Mouse (Mus musculus) 416B (cell line): ENCODE data around the gene Rnpepl1.

Source experiments
- DNase-seq: peaks from one replicate; pipeline ENCODE4 v3.0.0; 2011; ENCODE audit warnings: low read depth

Gene Rnpepl1

DNA sequence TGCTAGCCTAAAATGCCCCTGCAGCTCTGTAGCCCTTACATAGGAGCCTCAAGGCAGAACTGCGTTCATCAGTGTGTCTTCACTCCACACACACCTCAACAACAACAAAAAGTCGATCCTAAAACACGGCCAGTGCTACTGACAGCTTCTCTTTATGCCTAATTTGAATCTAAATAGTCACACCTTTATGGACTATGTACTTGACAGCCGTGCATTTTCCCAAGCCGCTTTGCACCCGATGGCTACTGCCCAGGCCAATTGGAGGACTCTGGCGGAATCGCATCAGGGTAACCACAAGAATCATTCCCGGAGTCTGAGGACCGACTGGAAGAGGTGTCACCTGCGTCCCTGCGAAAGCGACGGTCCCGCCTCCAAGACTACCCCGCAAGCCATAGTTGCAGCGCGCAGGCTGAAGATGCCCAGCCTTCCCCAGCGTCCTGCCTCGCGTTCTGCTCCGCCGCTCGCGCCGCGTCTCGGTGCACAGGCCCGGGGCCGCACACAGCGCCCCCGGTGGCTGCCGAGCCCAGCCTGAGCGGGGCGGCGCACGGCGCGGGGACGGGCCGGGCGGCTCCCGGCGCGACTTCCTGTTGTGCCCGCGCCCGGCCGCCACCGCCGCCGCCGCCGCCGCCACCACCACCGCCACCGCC, at the start of gene Rnpepl1:
Gene Rnpepl1, plus strand, starts transcription at position 545 of the 647 bp plus-strand sequence.
- DNase-seq: peak; percentile 59

GRCm38 (mm10) chr1:92861503-92861902, 49.1 kb upstream of the Rnpepl1 start:
- DNase-seq: no peak

GRCm38 (mm10) chr1:92863268-92863667, 47.3 kb upstream of the Rnpepl1 start:
- DNase-seq: no peak

DNA sequence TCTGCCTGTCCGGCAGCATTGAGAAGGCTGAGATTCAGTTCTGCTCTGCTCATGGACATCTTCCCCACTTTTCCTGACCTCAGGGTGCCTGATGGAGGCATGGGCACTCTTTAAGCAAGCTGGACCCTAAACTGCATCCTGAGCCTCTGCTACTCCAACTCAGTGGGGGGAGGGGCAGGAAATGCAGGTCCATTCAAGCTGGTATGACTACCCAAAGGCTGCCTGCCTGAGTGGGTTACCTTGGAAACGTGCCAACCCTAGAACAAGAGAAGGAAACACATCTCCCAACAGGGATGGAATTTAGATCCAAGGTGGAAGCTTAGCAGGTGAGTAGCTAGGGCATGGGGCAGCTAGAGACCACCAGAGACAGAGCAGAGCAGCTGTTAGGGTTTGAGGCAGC, 44.4 kb upstream of the Rnpepl1 start:
- no peak for DNase-seq

GRCm38 (mm10) chr1:92869985-92870384, 40.6 kb upstream of the Rnpepl1 start:
- no peak for DNase-seq

GRCm38 (mm10) chr1:92872666-92873065, 37.9 kb upstream of the Rnpepl1 start:
- DNase-seq: no peak

GRCm38 (mm10) chr1:92874011-92874410, 36.6 kb upstream of the Rnpepl1 start:
- no peak for DNase-seq

GRCm38 (mm10) chr1:92875360-92876111, 35.0 kb upstream of the Rnpepl1 start:
- no peak for DNase-seq

- no peak for DNase-seq
These were observed 33.1 kb upstream of the Rnpepl1 start for GRCm38 (mm10) chr1:92877431-92877978.

- DNase-seq: no peak
These were observed 32.4 kb upstream of the Rnpepl1 start for GRCm38 (mm10) chr1:92878066-92878741.

DNA sequence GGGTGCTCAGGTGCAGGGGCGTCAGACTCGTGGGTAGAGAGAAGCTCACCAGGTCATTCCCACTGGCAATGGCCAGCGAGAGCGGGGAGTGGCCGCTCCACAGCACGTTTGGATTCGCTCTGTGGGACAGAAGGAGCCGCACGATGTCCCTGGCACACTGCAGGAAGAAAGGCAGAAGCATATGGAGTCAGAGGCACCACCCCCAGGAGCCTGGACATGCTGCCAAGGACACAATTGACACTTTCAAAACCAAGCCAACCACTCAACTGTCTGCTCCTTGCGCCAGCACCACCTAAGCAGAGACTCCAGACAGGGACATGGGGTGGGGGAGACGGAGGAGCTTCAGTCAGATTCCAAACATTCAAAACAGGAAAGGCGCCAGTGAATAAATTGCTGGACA, 31.3 kb upstream of the Rnpepl1 start:
- DNase-seq: no peak

GRCm38 (mm10) chr1:92880101-92880500, 30.5 kb upstream of the Rnpepl1 start:
- DNase-seq: no peak

DNA sequence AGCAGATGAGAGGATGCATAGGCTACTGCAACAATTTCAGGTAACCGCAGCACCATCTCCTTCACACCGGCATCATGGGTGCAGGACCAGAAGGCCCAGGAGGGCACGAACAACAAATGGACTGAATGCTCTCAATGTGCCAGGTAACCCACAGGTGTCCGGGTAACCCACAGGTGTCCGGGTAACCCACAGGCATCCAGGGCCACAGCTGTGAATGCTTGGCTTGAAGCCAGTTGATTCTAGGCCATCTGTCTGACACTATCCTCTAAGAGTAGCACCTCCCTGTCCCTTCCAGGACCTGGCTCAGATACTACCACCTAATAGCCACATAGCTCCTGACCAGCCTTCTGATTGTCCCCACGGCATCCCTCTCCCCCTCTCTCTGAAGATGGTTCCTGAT, 28.6 kb upstream of the Rnpepl1 start:
- no peak for DNase-seq

DNA sequence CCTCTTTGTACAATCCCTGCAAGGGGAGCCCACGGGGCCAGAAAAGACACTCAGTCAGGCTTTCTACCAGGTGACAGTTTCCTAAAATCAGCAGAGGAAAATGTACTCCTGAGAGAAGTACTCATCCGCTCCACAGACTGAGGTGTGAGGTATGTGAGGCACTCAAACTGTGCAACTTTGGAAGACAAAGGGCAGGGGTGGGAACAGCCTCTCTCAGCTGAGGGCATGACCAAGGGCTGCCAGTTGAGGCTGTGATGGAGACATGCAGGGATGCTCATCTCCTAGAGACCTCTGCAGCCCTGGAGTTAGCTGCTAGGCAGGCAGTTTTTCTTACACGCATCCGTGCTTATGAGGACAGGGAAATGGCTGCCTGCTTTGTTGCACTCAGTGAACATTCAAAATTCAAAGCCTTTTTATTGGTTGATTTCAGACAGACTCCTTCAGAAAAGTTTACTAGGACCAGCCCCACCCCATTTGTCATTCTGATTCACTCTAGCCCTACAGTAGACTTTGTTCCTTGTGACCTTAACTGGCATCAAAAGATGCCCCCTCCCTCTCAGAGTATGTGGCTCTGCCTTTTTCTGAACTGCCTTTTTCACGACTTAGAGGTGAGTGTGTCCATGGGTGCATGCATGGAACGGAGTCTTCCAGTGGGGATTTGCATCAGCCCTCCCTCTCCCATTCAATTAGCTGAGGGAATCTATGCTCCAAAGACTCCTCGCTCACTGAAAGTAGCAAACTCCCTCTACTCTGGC, 21.5 kb upstream of the Rnpepl1 start:
- no peak for DNase-seq

- no peak for DNase-seq
These were observed 17.8 kb upstream of the Rnpepl1 start for GRCm38 (mm10) chr1:92892791-92893190.

DNA sequence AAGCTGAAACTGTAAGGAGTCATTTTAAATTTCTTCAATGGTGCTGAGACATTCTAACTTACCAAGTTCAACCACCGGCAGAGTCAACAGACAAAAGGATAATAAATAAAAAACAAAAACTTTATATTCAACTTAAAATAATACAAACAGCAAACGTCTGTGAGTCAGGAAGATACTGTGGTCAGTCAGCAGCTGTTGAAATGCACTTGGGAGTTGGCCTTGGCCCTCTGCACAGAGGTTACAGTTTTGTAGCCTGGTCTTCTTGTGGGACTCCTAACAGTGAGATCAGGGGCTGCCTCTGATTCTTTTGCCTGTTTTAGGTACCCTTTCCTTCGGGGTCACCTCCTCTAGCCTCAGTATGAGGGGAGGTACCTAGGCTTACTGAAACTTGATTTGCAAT, 16.7 kb upstream of the Rnpepl1 start:
- DNase-seq: no peak

DNA sequence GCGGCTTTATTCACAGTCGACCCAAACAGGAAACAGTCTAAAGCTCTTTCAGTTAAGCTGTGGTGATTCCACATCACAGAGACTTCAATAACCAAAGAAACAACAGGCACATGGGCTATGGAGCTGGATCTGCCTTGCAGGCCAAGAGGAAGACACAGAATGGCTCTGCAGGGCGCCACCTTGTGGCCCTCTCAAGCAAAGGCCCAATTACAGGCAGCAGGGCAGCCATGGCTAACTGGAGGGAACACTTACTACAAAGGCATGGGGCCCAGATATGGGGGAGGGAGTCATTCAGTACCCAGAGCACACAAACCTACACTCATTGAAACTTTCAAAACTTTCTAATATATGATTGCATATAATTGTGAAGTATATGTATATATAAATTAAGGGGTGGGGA, 15.5 kb upstream of the Rnpepl1 start:
- DNase-seq: peak; percentile 76

GRCm38 (mm10) chr1:92902786-92903185, 7.8 kb upstream of the Rnpepl1 start, which contains the start of gene Ankmy1:
TSS of gene Ankmy1 (minus strand) at chr1:92902906.
- no peak for DNase-seq

GRCm38 (mm10) chr1:92903627-92904026, 7.0 kb upstream of the Rnpepl1 start:
- DNase-seq: no peak

DNA sequence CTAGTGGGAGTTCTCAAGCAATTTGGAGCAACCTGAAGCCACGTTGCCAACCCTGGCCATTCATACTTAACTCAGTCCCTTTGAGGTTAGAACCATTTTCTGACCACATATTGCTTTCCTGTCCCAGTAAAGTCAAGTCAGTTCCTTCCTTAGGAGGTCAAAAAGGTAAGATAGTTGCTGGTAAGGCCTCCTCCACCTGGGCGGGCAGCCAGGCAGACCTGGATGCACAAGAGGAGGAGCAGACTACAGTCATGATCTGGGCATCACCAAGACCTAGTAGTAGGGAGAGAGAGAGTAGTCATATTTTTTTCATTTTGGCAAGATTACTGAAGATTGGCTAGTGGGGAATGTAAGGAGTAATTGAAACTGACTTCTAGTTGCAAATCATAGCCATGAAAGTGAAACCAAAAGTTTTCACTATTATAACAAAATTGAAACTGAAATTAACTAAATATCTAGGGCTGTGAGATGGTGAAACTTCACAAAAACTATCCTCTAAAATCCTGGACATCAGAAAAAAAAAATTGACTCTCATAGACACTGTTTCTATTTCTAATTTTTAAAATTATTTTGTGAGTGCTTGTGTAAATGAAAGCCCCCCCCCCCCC, 4.8 kb upstream of the Rnpepl1 start:
- peak; percentile 16 for DNase-seq

- peak; percentile 94 for DNase-seq
These were observed 3.6 kb upstream of the Rnpepl1 start, which contains the start of gene Dusp28 for GRCm38 (mm10) chr1:92906779-92907631. TSS of gene Dusp28 (plus strand) at chr1:92906981.
